ENCODE assay signal across 19 mouse cellular contexts in the genomic region with DNA sequence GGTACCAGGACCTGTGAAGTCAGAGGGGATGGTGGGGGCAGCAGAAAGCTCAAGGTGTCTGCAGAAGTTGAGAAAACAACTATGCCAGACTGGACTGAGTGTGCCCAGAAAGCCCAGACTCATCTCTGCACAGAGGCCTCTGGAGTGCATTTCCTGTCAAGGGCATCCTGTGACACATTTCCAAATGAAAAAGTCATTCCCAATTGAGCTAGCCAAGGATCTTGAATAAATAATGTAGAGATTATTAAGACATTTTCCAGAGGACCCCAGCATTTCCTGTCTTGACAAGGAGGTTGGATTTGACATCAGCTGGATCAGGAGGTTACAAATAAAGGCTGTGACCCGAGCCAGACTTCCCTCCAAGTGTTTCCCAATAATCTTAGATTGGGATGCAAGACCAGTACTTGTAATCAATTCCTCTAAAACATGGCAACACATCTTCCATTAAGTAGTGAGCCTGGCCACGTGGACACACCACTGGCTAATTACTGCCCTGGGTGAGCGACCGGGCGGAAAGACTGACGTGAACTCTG.
DNase-seq lines count a peak whose midpoint lies in the region; ATAC-seq and TF ChIP-seq lines count a peak whose summit lies in the region.
"Had no signal": no experiment of that assay in that cellular context is flagged by ENCODE, and none has a peak within 500 bp of the region (broad histone marks: within the 10 kb centered on the region; RNA-seq: fewer than 3 reads in every experiment).

No protein-coding gene starts in this region.

- no peaks in the 10 kb centered on the region for H3K27me3 ChIP-seq in kidney, adult 2 months (replicated peaks; ENCODE audit: control insufficient read depth, insufficient read depth, low read length)
- H3K27me3 ChIP-seq in kidney, embryonic 14.5 days (ENCODE audit: control insufficient read depth, insufficient read depth, low read length), result no peaks in the 10 kb centered on the region
- no peaks in the 10 kb centered on the region for H3K27me3 ChIP-seq in lung, embryonic 15.5 days
- H3K27me3 ChIP-seq in stomach, embryonic 14.5 days (ENCODE audit: control insufficient read depth, insufficient read depth, low read length), result no peaks in the 10 kb centered on the region
- H3K27me3 ChIP-seq in midbrain, embryonic 14.5 days (ENCODE audit: control insufficient read depth, insufficient read depth, low read length), result no peaks in the 10 kb centered on the region
- H3K27me3 ChIP-seq: liver, embryonic 13.5 days; midbrain, embryonic 15.5 days; Patski had no signal

- H3K9ac ChIP-seq in kidney, embryonic 14.5 days (ENCODE audit: low read depth, low read length), result no peak overlapping the region
- H3K9ac ChIP-seq in lung, embryonic 15.5 days, result no peak overlapping the region
- no peak overlapping the region for H3K9ac ChIP-seq in stomach, embryonic 14.5 days (replicated peaks; ENCODE audit: low read depth, low read length)
- no peak overlapping the region for H3K9ac ChIP-seq in midbrain, embryonic 14.5 days (replicated peaks; ENCODE audit: low read length)
- H3K9ac ChIP-seq: liver, embryonic 13.5 days; midbrain, embryonic 15.5 days had no signal

- H3K9me3 ChIP-seq in kidney, embryonic 14.5 days (ENCODE audit: control insufficient read depth, low read length), result peaks cover 4% of the 10 kb centered on the region; the same call in 1 of the 2 replicates
- H3K9me3 ChIP-seq in lung, embryonic 15.5 days, result no peaks in the 10 kb centered on the region
- H3K9me3 ChIP-seq in stomach, embryonic 14.5 days (ENCODE audit: control insufficient read depth, low read depth, low read length), result no peaks in the 10 kb centered on the region
- no peaks in the 10 kb centered on the region for H3K9me3 ChIP-seq in midbrain, embryonic 14.5 days (ENCODE audit: control insufficient read depth, low read length)
- H3K9me3 ChIP-seq: midbrain, embryonic 15.5 days had no signal

- peak overlapping the region; percentile 61; the same call in 1 of the 2 replicates for H3K27ac ChIP-seq in kidney, adult 2 months (ENCODE audit: insufficient read depth, low read depth, low read length)
- H3K27ac ChIP-seq in kidney, embryonic 14.5 days (ENCODE audit: low read depth, low read length), result no peak overlapping the region
- H3K27ac ChIP-seq in lung, embryonic 15.5 days, result peak overlapping the region; percentile 55
- peak overlapping the region; percentile 48; the same call in 1 of the 2 replicates for H3K27ac ChIP-seq in stomach, embryonic 14.5 days (ENCODE audit: low read length)
- no peak overlapping the region for H3K27ac ChIP-seq in midbrain, embryonic 14.5 days (replicated peaks; ENCODE audit: low read depth, low read length)
- H3K27ac ChIP-seq: heart, adult 2 months; left cerebral cortex, adult 2 months; liver, embryonic 13.5 days; midbrain, embryonic 15.5 days had no signal

- ATAC-seq in kidney, embryonic 14.5 days (ENCODE audit: low FRiP score, low TSS enrichment), result no peak
- ATAC-seq in lung, embryonic 15.5 days (ENCODE audit: borderline replicate concordance, extremely low read depth, low FRiP score, low TSS enrichment), result no peak
- ATAC-seq in stomach, embryonic 14.5 days (ENCODE audit: insufficient number of reproducible peaks, insufficient read depth, low FRiP score, low read depth), result no peak
- ATAC-seq in midbrain, embryonic 14.5 days (ENCODE audit: low FRiP score, low TSS enrichment), result no peak
- ATAC-seq: CD4-positive, CD25-positive, alpha-beta regulatory T cell, adult 4 months; forebrain, embryonic 14.5 days; hindbrain, embryonic 16.5 days; midbrain, embryonic 15.5 days; Patski had no signal

- no peak overlapping the region for H3K4me3 ChIP-seq in kidney, adult 2 months (ENCODE audit: insufficient read depth, low read depth, low read length)
- no peak overlapping the region for H3K4me3 ChIP-seq in kidney, embryonic 14.5 days (ENCODE audit: low read length)
- no peak overlapping the region for H3K4me3 ChIP-seq in lung, embryonic 15.5 days
- no peak overlapping the region for H3K4me3 ChIP-seq in stomach, embryonic 14.5 days (ENCODE audit: low read depth, low read length)
- no peak overlapping the region for H3K4me3 ChIP-seq in midbrain, embryonic 14.5 days (replicated peaks; ENCODE audit: low read depth, low read length)
- H3K4me3 ChIP-seq: heart, adult 2 months; left cerebral cortex, adult 2 months; liver, embryonic 13.5 days; midbrain, embryonic 15.5 days; myocyte had no signal

- no peak for TF ChIP-seq CTCF in kidney, adult 2 months (conservative IDR thresholded peaks at IDR 0.05; ENCODE audit: insufficient read depth, insufficient read length, low read depth, low read length)

- no peaks in the 10 kb centered on the region for H3K36me3 ChIP-seq in kidney, adult 2 months (ENCODE audit: control insufficient read depth, insufficient read depth, low read length)
- no peaks in the 10 kb centered on the region for H3K36me3 ChIP-seq in kidney, embryonic 14.5 days (ENCODE audit: control insufficient read depth, insufficient read depth, low read length)
- H3K36me3 ChIP-seq in lung, embryonic 15.5 days, result no peaks in the 10 kb centered on the region
- no peaks in the 10 kb centered on the region for H3K36me3 ChIP-seq in stomach, embryonic 14.5 days (ENCODE audit: control insufficient read depth, insufficient read depth, low read length)
- H3K36me3 ChIP-seq in midbrain, embryonic 14.5 days (ENCODE audit: control insufficient read depth, insufficient read depth, low read length), result no peaks in the 10 kb centered on the region
- H3K36me3 ChIP-seq: liver, embryonic 13.5 days; midbrain, embryonic 15.5 days had no signal

- H3K4me1 ChIP-seq in kidney, adult 2 months (ENCODE audit: control insufficient read depth, insufficient read depth, low read length), result no peaks in the 10 kb centered on the region
- peaks cover 8% of the 10 kb centered on the region; the same call in 1 of the 2 replicates for H3K4me1 ChIP-seq in kidney, embryonic 14.5 days (ENCODE audit: control insufficient read depth, insufficient read depth, low read length)
- peaks cover 19% of the 10 kb centered on the region for H3K4me1 ChIP-seq in lung, embryonic 15.5 days
- H3K4me1 ChIP-seq in stomach, embryonic 14.5 days (ENCODE audit: control insufficient read depth, insufficient read depth, low read length), result peaks cover 6% of the 10 kb centered on the region; the same call in 1 of the 2 replicates
- peaks cover 33% of the 10 kb centered on the region for H3K4me1 ChIP-seq in midbrain, embryonic 14.5 days (ENCODE audit: control insufficient read depth, insufficient read depth, low read length)
- H3K4me1 ChIP-seq: liver, embryonic 13.5 days had no signal

- peak; percentile 27 for DNase-seq in adrenal gland, postnatal 14 days
- no peak for DNase-seq in adrenal gland, postnatal 4 days (ENCODE audit: low spot score in 2 of 2)
- peak; percentile 47 for DNase-seq in kidney, adult 2 months
- DNase-seq in lung, postnatal 14 days, result no peak
- DNase-seq in midbrain, embryonic 14.5 days, result no peak
- DNase-seq: cerebellum, adult 9-10 months; liver, embryonic 13.5 days; thymus, postnatal 4 days had no signal

- WGBS in kidney, adult 2 months, result 50% methylated on average over 6 of the region's 6 CpGs
- 56% methylated on average over 6 of the region's 6 CpGs for WGBS in kidney, embryonic 14.5 days
- 67% methylated on average over 6 of the region's 6 CpGs for WGBS in lung, embryonic 15.5 days
- 75% methylated on average over 6 of the region's 6 CpGs for WGBS in stomach, embryonic 14.5 days
- WGBS in midbrain, embryonic 14.5 days, result 66% methylated on average over 6 of the region's 6 CpGs

- TF ChIP-seq POLR2A in kidney, adult 2 months (IDR thresholded peaks at IDR 0.05; ENCODE audit: low read depth, low read length), result no peak

- H3K4me2 ChIP-seq in kidney, embryonic 14.5 days (replicated peaks; ENCODE audit: low read depth, low read length), result no peak overlapping the region
- no peak overlapping the region for H3K4me2 ChIP-seq in lung, embryonic 15.5 days
- H3K4me2 ChIP-seq in stomach, embryonic 14.5 days (replicated peaks; ENCODE audit: low read depth, low read length), result no peak overlapping the region
- H3K4me2 ChIP-seq in midbrain, embryonic 14.5 days (ENCODE audit: low read length), result no peak overlapping the region
- H3K4me2 ChIP-seq: liver, embryonic 13.5 days; midbrain, embryonic 15.5 days had no signal

Comparison
In these comparisons a context has a peak if more than half of its experiments do, and no peak if none do; other contexts are left out.
1. DNase-seq: peak in adrenal gland, postnatal 14 days (single experiment) and kidney, adult 2 months (single experiment); none in adrenal gland, postnatal 4 days (0 of 2), lung, postnatal 14 days (single experiment) and midbrain, embryonic 14.5 days (single experiment).
2. H3K27ac ChIP-seq: peak in kidney, adult 2 months (single experiment), lung, embryonic 15.5 days (single experiment) and stomach, embryonic 14.5 days (single experiment); none in kidney, embryonic 14.5 days (single experiment) and midbrain, embryonic 14.5 days (single experiment).